Mouse (Mus musculus) ES-Bruce4 (cell line): ENCODE results near the gene Rai14.

Experiments
- CTCF ChIP-seq: IDR thresholded peaks from one replicate; pipeline ENCODE4 v1.8.1; 2011; ENCODE audit warnings: low read depth, low read length
- EP300 ChIP-seq: IDR thresholded peaks from 2 replicates; pipeline ENCODE4 v1.6.1; 2011; ENCODE audit warnings: low read depth, low read length; ENCODE audit not compliant: insufficient read depth

DNA sequence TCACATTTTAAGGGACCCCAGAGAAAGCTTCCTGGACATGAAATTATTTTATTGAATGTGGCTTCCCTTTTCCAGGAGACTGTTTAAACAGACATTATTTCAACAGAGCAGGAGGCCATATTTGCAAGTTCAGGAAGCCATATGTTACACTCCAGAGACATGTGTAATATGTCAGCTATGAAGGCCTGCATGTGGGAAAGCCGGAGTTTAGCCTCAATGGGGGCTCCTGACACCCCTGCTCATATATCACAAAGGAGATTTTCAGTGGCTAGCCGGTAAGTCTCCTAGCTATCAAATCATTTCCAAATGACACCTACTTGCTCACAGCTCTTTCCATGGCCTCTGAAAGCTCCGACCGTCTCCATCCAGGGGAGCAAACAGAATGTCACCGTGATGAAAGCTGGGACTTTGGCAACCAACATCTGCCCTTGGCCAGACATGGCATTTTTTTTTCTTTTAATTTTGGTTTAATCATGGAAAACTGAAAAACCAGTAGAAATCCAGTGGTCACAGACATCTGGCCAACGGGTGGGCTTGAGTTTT is 77.1 kb downstream of the Rai14 start:
- TF ChIP-seq CTCF = no peak
- no peak for TF ChIP-seq EP300
